Mouse (Mus musculus): ENCODE data around the gene Fscb. TPM values are rescaled to one million over a fixed set of nuclear protein-coding genes. Genes with fewer than 3 reads are reported as not detected.

Fscb gene
- polyA plus RNA-seq, 2 experiments: not detected

- Histone ChIP-seq H3K4me1 (ENCODE audit: control insufficient read depth, insufficient read depth, low read length) (no peaks in the 10 kb centered on the region), H3K27me3 (ENCODE audit: control insufficient read depth, insufficient read depth, low read length) (no peaks in the 10 kb centered on the region), H3K4me3 (replicated peaks; ENCODE audit: low read length) (no peak overlapping the region), H3K36me3 (ENCODE audit: control insufficient read depth, insufficient read depth, low read length) (no peaks in the 10 kb centered on the region), H3K9ac (ENCODE audit: low read depth, low read length, severe bottlenecking) (no peak overlapping the region), H3K27ac (replicated peaks; ENCODE audit: low read depth, low read length) (no peak overlapping the region), H3K9me3 (ENCODE audit: control insufficient read depth, low read length) (no peaks in the 10 kb centered on the region), H3K4me2 (replicated peaks; ENCODE audit: low read depth, low read length, severe bottlenecking) (no peak overlapping the region)
- DNase-seq (ENCODE audit: low spot score) (no peak), ATAC-seq (ENCODE audit: low FRiP score, low read depth) (no peak)
- no peak for TF ChIP-seq POLR2A (IDR thresholded peaks at IDR 0.05; ENCODE audit: borderline replicate concordance, extremely low read depth, insufficient read depth, insufficient read length)
Observed at GRCm38 (mm10) chr12:64455228-64455627, 19.3 kb downstream of the Fscb start.

GRCm38 (mm10) chr12:64449911-64450310 is 24.6 kb downstream of the Fscb start:
- Histone ChIP-seq H3K9ac (ENCODE audit: low read depth, low read length, severe bottlenecking) (no peak overlapping the region), H3K36me3 (ENCODE audit: control insufficient read depth, insufficient read depth, low read length) (no peaks in the 10 kb centered on the region), H3K27ac (replicated peaks; ENCODE audit: low read depth, low read length) (no peak overlapping the region), H3K4me3 (replicated peaks; ENCODE audit: low read length) (no peak overlapping the region), H3K27me3 (ENCODE audit: control insufficient read depth, insufficient read depth, low read length) (no peaks in the 10 kb centered on the region), H3K4me1 (ENCODE audit: control insufficient read depth, insufficient read depth, low read length) (no peaks in the 10 kb centered on the region), H3K4me2 (replicated peaks; ENCODE audit: low read depth, low read length, severe bottlenecking) (no peak overlapping the region), H3K9me3 (ENCODE audit: control insufficient read depth, low read length) (no peaks in the 10 kb centered on the region)
- WGBS: 73% methylated on average over 9 of the region's 9 CpGs
- DNase-seq (ENCODE audit: low spot score) (no peak), ATAC-seq (ENCODE audit: low FRiP score, low read depth) (no peak)
- no peak for TF ChIP-seq POLR2A (IDR thresholded peaks at IDR 0.05; ENCODE audit: borderline replicate concordance, extremely low read depth, insufficient read depth, insufficient read length)

GRCm38 (mm10) chr12:64436675-64437074 is 37.8 kb downstream of the Fscb start:
- DNase-seq (ENCODE audit: low spot score): no peak
- no peak overlapping the region for H3K9ac ChIP-seq (ENCODE audit: low read depth, low read length, severe bottlenecking)
- no peaks in the 10 kb centered on the region for H3K9me3 ChIP-seq (ENCODE audit: control insufficient read depth, low read length)
- H3K4me1 ChIP-seq (ENCODE audit: control insufficient read depth, insufficient read depth, low read length): no peaks in the 10 kb centered on the region
- no peak for TF ChIP-seq POLR2A (IDR thresholded peaks at IDR 0.05; ENCODE audit: borderline replicate concordance, extremely low read depth, insufficient read depth, insufficient read length)
- H3K4me3 ChIP-seq (replicated peaks; ENCODE audit: low read length): no peak overlapping the region
- no peaks in the 10 kb centered on the region for H3K27me3 ChIP-seq (ENCODE audit: control insufficient read depth, insufficient read depth, low read length)
- no peaks in the 10 kb centered on the region for H3K36me3 ChIP-seq (ENCODE audit: control insufficient read depth, insufficient read depth, low read length)
- H3K27ac ChIP-seq (replicated peaks; ENCODE audit: low read depth, low read length): no peak overlapping the region
- 68% methylated on average over 2 of the region's 2 CpGs for WGBS
- H3K4me2 ChIP-seq (replicated peaks; ENCODE audit: low read depth, low read length, severe bottlenecking): no peak overlapping the region
- no peak for ATAC-seq (ENCODE audit: low FRiP score, low read depth)

Data from limb, embryonic 14.5 days (tissue).